Mouse (Mus musculus) v-Abl transformed pro-B cells (cell line): ENCODE data around the gene Rp9.

Experiments
- in situ Hi-C, 2 experiments: fragments of 400-800 bp; cut with MboI; formaldehyde crosslinking; loops; one replicate each; pipeline ENCODE4 v1.15.1; 2025; ENCODE audit not compliant: unreplicated experiment in 2 of 2

The Rp9 gene

GRCm38 (mm10) chr9:22428666-22429410, 40.7 kb downstream of the Rp9 start:
- in situ Hi-C loops: loop anchor here (25.0 kb wide), 1 partner anchor 1542 kb away; the partner anchor contains the start of genes Angptl6 (in 2 of the 2), Eif3g (in 2 of the 2) and Ppan (in 2 of the 2)

DNA sequence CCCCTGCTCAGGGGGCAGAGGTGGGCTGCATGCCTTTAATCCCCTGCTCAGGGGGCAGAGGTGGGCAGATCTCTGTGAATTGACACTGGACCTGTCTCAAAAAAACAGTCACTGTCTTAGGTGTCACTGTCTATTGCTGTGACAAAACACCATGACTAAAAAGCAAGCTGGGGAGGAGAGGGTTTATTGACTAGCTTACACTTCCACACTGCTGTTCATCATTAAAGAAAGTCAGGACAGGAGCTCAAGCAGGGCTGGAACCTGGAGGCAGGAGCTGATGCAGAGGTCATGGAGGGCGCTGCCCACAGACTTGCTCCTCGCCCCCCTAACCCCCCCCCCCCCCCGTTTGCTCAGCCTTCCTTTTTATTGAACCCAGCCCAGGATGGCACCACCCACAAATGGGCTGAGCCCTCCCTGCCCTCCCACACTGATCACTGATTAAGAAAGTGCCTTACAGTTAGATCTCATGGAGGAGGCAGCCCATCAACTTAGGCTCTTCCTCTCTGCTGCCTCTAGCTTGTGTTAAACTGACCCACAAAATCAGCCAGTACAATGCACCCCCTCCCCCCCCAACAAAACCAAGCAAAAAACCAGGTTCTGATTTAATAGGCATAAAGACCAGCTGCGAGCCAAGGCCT, 41.4 kb downstream of the Rp9 start:
- in situ Hi-C loops: loop anchor here (25.0 kb wide), 1 partner anchor 1541 kb away; the partner anchor contains the start of genes Angptl6 (in 2 of the 2), Eif3g (in 2 of the 2) and Ppan (in 2 of the 2)

DNA sequence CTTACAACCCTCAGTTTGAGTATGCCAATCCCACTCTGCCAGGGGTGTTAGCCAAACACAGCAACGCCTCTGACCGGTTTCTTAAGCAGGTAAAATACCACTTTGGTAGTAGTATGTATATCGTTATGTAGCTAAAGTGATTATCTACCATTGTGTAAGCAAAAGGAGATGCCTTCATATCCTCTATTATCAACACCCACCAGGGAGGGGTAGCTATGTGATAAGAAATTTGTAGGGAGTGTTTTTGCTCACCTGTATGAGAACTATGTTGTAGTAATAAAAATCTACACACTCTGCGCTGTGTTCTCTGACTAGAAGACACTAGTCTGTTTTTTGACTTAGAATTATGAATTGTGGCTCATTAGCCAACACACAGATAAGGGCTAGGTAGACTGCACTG, 44.8 kb downstream of the Rp9 start:
- in situ Hi-C loops: loop anchor here (25.0 kb wide), 1 partner anchor 1537 kb away; the partner anchor contains the start of genes Angptl6 (in 2 of the 2), Eif3g (in 2 of the 2) and Ppan (in 2 of the 2)

- in situ Hi-C loops: no loop called here
These were observed 45.3 kb downstream of the Rp9 start for GRCm38 (mm10) chr9:22424196-22424595.

GRCm38 (mm10) chr9:22423507-22423906, 46.0 kb downstream of the Rp9 start:
- in situ Hi-C loops: no loop called here

GRCm38 (mm10) chr9:22422559-22422958, 47.0 kb downstream of the Rp9 start:
- in situ Hi-C loops: no loop called here

DNA sequence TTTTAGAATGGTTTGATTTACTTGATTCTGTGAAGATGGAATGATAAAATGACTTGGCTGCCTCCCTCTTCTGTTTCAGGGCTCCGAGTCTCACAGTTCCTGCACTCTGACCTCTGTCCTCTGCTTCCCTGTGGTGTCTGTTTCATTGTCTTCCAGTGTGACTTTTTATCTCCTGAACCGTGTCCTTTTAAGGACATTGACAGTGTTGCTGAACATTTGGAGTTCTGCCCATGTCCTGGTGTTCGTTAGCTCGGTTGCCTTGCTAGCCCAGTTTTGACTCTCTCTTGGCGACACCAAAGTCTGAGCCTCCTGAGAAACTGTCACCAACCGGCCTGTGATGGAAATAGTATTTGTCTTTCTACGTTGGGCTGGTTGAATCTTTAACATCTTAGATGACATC, 49.1 kb downstream of the Rp9 start:
- in situ Hi-C loops: no loop called here

- in situ Hi-C loops: loop anchor here in 1 of 2 experiments (10.0 kb wide), 2 partner anchors 45 to 445 kb away; partner anchors contain the start of gene Rp9
These were observed 49.7 kb downstream of the Rp9 start for GRCm38 (mm10) chr9:22419877-22420276.

- in situ Hi-C loops: loop anchor here in 1 of 2 experiments (10.0 kb wide), 2 partner anchors 47 to 443 kb away; partner anchors contain the start of gene Rp9
These were observed 52.0 kb downstream of the Rp9 start for GRCm38 (mm10) chr9:22417547-22417946.

DNA sequence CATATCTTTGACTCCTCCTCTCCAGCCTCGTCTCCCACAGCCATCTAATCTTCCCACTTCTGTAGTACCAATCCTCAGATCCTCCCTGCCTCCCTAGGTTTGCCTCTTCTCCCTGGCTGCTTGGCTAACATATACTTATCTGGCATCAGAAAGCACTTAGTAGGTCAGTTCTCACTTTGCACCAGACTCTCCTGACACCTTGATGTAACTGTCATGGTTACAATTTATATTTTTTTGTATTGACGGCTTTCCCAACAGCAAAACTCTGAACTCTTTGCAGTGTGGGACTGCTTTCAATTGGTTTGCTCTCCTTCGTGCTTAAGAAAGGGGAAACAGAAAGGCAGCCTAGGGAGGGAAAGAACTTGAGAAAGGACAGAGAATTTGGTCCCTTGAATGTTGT, 53.4 kb downstream of the Rp9 start:
- in situ Hi-C loops: loop anchor here in 1 of 2 experiments (10.0 kb wide), 2 partner anchors 49 to 441 kb away; partner anchors contain the start of gene Rp9

- in situ Hi-C loops: loop anchor here (5.0 to 10.0 kb wide), 3 partner anchors 54 to 436 kb away; partner anchors contain the start of gene Rp9 (in 2 of the 2)
These were observed 58.3 kb downstream of the Rp9 start, which contains the start of gene 9530077C05Rik for GRCm38 (mm10) chr9:22411002-22411857. TSS of gene 9530077C05Rik (plus strand) at chr9:22411513.

GRCm38 (mm10) chr9:22409501-22409900, 60.0 kb downstream of the Rp9 start:
- in situ Hi-C loops: loop anchor here (5.0 to 10.0 kb wide), 7 partner anchors 177 to 432 kb away; partner anchors contain the start of genes Pigyl (in 2 of the 2) and Zfp809 (in 1 of the 2)

DNA sequence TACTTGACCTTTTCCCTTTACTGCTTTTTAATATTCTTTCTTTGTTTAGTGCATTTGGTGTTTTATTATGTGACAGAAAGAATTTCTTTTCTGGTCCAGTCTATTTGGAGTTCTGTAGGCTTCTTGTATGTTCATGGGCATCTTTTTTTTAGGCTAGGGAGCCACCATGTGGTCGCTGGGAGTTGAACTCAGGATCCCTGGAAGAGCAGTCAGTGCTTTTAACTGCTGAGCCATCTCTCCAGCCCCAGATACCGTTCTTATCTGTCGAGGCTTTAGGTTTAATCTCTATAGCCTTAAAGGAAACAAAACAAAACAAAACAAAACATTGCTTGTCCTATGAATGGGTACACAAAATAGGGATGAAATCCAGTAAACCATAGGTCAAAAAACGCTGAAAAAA, 61.2 kb downstream of the Rp9 start:
- in situ Hi-C loops: loop anchor here (5.0 to 10.0 kb wide), 7 partner anchors 176 to 431 kb away; partner anchors contain the start of genes Pigyl (in 2 of the 2) and Zfp809 (in 1 of the 2)

GRCm38 (mm10) chr9:22407633-22408032, 61.9 kb downstream of the Rp9 start:
- in situ Hi-C loops: loop anchor here (5.0 to 10.0 kb wide), 7 partner anchors 175 to 430 kb away; partner anchors contain the start of genes Pigyl (in 2 of the 2) and Zfp809 (in 1 of the 2)

GRCm38 (mm10) chr9:22405414-22405813, 64.1 kb downstream of the Rp9 start:
- in situ Hi-C loops: loop anchor here (5.0 to 10.0 kb wide), 7 partner anchors 173 to 428 kb away; partner anchors contain the start of genes Pigyl (in 2 of the 2) and Zfp809 (in 1 of the 2)

GRCm38 (mm10) chr9:22403501-22403900, 66.0 kb downstream of the Rp9 start:
- in situ Hi-C loops: loop anchor here (5.0 to 10.0 kb wide), 3 partner anchors 249 to 566 kb away; partner anchors contain the start of genes Angptl8 (in 1 of the 2) and Pigyl (in 1 of the 2)

DNA sequence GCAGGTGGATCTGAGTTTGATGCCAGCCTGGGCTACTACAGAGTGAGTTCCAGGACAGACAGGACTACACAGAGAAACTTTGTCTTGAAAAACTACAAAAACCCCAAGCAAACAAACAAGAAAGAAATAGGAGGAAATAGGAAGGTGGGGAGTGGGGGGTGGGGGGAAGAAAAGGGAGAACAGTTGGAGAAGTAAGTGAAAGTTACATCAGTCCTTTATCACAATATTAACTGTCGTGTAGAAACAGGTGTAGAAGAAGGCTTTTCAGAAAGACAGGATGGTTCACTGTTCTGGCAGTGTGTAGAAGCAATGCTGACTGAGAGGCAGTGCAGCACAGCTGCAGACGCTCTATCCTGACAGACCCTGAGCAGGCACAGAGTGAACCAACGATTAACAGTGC, 66.6 kb downstream of the Rp9 start:
- in situ Hi-C loops: loop anchor here (5.0 to 10.0 kb wide), 3 partner anchors 248 to 566 kb away; partner anchors contain the start of genes Angptl8 (in 1 of the 2) and Pigyl (in 1 of the 2)

DNA sequence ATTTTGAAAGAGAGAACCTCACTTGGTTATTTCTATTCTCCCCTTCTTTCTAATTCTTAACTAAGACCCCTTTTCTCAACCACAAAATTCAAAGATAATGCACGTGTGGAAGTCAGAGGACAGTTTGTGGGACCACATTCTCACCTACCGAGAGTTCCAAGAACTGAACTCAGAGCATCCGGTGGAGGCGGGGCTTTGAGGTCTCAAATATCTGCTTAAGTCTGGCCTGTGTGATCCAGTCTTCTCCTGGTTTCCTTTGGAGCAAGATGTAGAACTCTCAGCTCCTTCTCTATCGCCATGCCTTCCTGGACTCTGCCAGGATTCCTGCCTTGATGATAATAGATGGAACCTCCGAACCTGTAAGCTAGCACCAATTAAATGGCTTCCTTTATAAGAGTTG, 67.5 kb downstream of the Rp9 start:
- in situ Hi-C loops: loop anchor here (5.0 to 10.0 kb wide), 3 partner anchors 247 to 565 kb away; partner anchors contain the start of genes Angptl8 (in 1 of the 2) and Pigyl (in 1 of the 2)

- in situ Hi-C loops: loop anchor here in 1 of 2 experiments (25.0 kb wide), 1 partner anchor 562 kb away; the partner anchor contains the start of gene Angptl8
These were observed 70.5 kb downstream of the Rp9 start for GRCm38 (mm10) chr9:22399021-22399420.
